Mouse (Mus musculus): ENCODE data around the gene Mapk6.

- TF ChIP-seq MYOD1 (IDR thresholded peaks at IDR 0.05; ENCODE audit: control insufficient read depth in 1 of 3, insufficient read length in 2 of 3, low read depth in 2 of 3): no peak
- TF ChIP-seq USF1 (IDR thresholded peaks at IDR 0.05; ENCODE audit: low read depth): no peak
These were observed 46.8 kb downstream of the Mapk6 start for GRCm38 (mm10) chr9:75363001-75363400.

Data from myocyte (in vitro differentiated cells).